Mouse (Mus musculus): ENCODE data around the gene Nxt2. TPM values are rescaled to one million over a fixed set of nuclear protein-coding genes. Genes with fewer than 3 reads are reported as not detected.

Nxt2 gene
- total RNA-seq, 2 experiments from 2014 or later: 3.4 to 4.2 TPM

Other genes starting within 250 kb of the Nxt2 start
- gene Gucy2f, start 29.8 kb upstream of the Nxt2 start, total RNA-seq (2021): not detected
- under 1 TPM in 1 of 2 experiments, not detected in 1; 0.33 TPM for gene Kcne1l, start 79.5 kb downstream of the Nxt2 start, total RNA-seq (2021)
- gene Acsl4, start 163.8 kb downstream of the Nxt2 start, total RNA-seq (2021): 10 to 100 TPM; 17.6 to 17.9 TPM

All from gastrocnemius, adult 18-20 months (tissue).